Mouse (Mus musculus) heart, adult 8-10 months (tissue): ENCODE measurements around the gene Chrm5. TPM values are rescaled to one million over a fixed set of nuclear protein-coding genes. Genes with fewer than 3 reads are reported as not detected.

Experiments
- DNase-seq: peaks from one replicate; pipeline ENCODE4 v3.0.0; 2022; ENCODE audit warnings: low spot score
- total RNA-seq, 4 experiments: library from RNA; stranded (reverse); gene quantifications; 2 replicates each; pipeline ENCODE4 v1.2.4; 2022

Gene Chrm5
- total RNA-seq = not detected

- DNase-seq = no peak
These were observed at the start of gene Chrm5 for GRCm38 (mm10) chr2:112480669-112481068. TSS of gene Chrm5 (minus strand) at chr2:112480769.

GRCm38 (mm10) chr2:112526933-112527332 is 46.4 kb upstream of the Chrm5 start:
- DNase-seq = no peak

DNA sequence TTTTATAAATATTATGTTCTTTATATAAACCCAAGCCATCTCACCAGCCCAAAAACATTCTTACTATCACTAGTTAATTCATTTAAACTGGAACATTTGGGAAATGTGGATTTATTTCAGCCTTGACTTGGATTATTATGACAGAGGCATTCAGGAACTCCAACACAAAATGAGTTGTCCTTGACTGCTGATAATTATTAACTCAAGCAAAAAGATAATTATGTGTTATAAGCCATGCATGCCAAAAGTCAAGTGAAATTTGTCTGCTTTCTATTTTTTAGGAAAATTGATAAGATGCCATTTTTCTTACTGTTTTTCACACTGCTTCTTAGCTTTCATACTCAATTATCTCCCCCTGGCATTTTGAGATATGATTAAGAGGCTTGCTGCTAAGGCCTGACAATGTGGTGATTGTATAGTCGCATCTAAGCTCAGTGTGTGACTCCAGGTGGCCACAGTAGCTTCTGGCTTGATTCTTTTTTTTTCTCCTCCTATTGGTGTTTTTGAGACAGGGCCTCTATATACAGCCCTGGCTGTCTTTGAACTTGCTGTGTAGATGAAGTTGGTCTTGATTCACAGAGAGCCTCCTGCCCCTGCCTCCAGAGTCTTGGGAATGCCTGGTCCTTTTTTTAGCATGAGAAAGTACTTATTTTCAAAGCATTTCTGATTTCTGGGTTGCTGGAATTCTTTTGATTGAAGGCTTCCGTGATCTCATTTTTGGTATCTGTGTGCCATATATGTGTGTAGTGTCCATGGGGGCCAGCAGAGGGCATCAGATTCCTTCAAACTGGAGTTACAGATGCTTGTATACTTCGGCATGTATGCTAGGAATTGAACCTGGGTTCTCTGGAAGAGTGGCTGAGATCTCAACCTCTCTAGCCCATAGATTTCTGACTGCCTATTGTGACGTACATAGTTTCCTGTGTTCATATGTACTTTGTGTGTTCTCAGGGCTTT is 40.2 kb upstream of the Chrm5 start:
- DNase-seq = no peak

GRCm38 (mm10) chr2:112518541-112518940 is 38.0 kb upstream of the Chrm5 start:
- DNase-seq = no peak

DNA sequence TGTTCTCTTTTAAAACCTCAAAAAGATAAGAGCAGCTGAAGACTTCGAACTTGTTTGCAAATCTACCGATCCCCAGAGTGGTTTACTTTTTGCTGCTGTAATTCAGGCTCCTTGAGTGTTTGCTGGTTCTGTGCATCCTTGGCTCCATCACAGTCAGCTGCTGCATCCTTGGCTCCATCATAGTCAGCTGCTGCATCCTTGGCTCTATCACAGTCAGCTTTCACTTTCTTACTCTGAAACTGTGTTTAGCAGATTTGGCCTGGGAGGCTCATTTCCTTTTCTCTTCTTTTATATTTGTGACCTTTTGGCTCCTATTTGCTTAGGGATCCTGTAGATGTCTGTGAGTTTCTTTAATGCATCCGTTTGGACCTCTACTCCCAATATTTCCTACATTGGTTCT is 36.6 kb upstream of the Chrm5 start:
- DNase-seq = no peak

DNA sequence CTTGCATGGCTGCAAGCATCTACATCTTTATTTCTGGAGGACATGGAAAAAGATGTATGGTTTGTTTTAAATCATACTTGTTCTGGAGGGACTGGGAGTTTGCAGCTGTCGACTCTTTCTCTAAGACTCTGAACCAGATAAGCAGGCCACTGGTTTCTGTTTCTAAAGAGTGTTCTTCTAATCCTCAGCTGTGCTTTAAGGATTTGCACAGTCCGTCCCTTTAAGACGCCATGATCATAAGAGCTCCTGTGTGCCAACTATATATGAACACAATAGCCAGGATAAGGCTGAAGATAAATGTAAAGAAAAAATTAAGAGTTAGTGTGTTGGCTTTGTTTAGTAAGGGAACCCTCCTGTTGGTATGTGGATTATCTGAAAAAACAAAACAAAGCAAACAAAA is 36.2 kb upstream of the Chrm5 start:
- DNase-seq = no peak

- no peak for DNase-seq
These were observed 32.5 kb upstream of the Chrm5 start for GRCm38 (mm10) chr2:112513036-112513435.

GRCm38 (mm10) chr2:112510140-112510539 is 29.6 kb upstream of the Chrm5 start:
- DNase-seq = no peak

DNA sequence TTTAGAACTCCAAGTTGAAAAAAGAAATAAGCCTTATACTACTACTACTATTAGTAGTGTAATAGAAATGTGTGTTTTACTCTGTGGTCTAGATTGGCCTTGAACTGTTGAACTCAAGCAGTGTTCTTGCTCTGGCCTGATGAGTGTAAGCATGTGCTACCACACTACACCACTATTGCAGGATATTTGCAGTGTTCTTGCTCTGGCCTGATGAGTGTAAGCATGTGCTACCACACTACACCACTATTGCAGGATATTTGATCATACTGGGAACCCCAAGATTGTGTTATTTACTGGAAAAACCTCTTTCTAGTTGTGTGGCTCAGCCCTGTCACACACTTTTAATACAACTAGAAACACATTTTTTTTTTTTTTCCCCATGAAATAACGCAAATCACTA is 26.9 kb upstream of the Chrm5 start:
- no peak for DNase-seq

- no peak for DNase-seq
These were observed 26.4 kb upstream of the Chrm5 start for GRCm38 (mm10) chr2:112506841-112507435.

DNA sequence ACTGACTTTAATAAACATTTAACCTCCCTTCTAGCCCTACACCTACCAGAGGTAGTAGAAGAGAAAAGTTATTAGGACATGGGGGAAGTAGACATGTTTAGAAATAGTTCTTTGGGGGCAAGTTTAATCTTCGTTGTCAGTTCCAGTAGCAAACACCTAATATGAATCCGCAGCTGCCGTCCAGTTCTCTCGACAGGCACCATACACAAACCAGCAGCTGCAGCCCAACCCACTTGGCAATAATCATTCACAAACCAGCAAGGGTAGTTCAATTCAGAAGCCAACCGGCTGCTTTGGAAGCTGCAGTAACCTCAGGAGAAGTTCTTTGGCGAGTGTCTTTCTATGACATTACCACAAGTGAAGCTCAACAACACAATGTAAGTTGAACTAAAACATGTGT is 23.4 kb upstream of the Chrm5 start:
- DNase-seq = no peak

DNA sequence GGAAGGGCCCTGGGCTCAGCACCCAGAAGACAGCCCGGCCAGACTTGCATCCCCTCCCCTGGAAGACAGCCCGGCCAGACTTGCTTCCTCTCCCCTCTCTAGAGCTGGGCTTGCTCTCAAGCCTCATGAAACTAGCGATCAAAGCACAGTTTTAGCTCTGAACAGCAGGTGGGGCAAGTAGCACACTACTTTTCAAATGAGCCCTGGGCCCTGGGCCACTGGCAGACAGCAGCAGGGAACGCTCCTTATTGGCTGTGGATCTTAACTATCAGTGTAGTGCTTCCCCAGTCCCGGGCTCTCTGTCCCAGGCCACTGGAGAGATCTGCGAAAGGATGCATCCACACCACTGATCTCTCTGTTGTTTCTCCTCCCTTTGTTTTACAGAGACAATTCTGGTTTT is 20.6 kb upstream of the Chrm5 start:
- peak; percentile 72 for DNase-seq

GRCm38 (mm10) chr2:112497851-112498250 is 17.3 kb upstream of the Chrm5 start:
- DNase-seq = no peak

- DNase-seq = no peak
These were observed 13.1 kb upstream of the Chrm5 start for GRCm38 (mm10) chr2:112493539-112494260.

DNA sequence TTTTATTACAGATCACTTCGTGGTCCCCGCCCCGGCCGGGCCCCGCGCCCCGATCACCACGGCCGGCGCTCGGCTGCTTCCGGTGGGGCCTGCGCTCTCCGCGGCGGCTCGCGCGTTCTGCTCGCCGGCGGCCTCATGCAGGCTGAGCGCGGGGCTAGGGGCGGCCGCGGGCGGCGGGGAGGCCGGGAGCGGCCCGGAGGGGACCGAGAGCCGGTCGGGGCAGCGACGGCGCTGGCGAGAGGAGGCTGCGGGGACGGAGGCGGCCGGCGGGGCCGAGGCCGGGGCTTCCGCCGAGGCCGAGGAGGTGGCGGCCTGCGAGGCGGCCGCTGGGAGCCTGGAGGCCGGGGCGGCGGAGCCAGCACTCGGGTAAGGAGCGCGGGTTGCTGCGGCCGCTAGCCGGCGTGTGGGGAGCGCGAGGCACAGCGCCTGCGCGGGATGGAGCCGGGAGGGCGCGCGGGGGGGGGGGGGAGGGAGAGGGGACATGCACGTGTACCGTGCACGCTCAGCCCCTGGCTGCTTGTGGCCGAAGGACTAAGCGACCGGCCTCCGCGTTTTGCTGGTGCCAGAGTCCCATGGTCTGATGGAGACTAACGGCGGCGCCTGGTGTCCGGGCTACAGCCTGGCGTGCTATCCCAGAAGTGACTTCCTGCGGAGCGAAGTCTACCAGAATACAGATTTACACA is 12.4 kb upstream of the Chrm5 start, which contains the start of gene Aven:
TSS of gene Aven (plus strand) at position 109 of the 683 bp plus-strand sequence.
- DNase-seq = peak; percentile 75

DNA sequence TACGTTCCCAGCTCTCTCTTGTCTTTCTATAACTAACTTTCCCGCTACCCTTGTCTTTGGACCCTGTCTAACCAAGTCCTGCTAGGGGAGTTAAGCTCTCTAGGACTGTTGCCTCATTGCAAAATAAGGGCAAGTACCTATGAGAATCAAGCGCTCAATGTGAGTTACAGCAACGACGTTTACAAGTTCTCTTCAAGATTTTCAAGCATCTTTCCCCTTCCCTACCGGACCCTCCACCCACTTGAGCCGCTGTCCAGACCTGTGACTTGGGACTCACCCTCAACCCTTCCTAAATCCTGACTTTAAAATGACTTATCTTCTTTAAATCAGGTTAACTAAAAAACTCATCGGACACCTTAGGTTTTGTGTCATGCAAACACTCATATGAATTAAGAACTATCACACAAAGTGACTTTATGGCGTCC is 11.9 kb upstream of the Chrm5 start:
- peak; percentile 41 for DNase-seq

- no peak for DNase-seq
These were observed 11.1 kb upstream of the Chrm5 start for GRCm38 (mm10) chr2:112491629-112492028.

- DNase-seq = no peak
These were observed 10.1 kb upstream of the Chrm5 start for GRCm38 (mm10) chr2:112490483-112491196.

DNA sequence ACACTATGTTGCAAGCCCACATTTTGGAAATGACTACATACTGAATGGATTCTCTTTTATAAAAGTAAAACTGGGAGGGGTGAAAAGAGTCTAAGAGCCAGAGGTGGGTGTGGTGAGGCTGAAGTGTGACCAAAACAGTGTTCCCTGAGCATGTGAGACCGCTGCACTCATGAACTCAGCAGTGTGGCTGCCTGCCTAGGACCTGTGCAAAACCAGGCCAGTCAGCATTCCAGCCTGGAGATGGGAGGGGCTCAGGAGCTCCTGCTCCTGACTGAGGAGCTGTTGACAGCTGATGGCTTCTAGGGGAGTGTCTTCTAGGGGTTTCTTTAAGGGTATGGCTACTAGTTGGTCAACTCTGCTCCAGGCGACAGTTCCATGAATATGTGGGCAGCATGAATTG is 4.3 kb upstream of the Chrm5 start:
- no peak for DNase-seq

DNA sequence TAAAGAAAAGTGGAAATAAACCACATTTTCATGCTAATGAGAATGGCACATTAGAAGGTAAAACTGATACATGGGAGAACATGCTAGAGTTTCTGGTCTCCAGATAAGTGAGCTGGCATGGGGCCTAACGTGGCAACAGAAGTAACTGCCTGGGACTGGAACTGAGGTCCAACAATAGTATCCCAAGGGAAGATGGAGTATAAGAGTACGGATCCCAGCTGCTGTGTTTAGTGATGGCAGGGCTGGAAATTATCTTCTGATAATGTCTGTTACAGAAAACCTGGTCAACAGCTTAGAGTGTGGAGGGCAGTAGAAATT is 2.7 kb upstream of the Chrm5 start:
- no peak for DNase-seq
